Mouse (Mus musculus): Measurements from ENCODE around the gene Xrcc6. TPM values are rescaled to one million over a fixed set of nuclear protein-coding genes. Genes with fewer than 3 reads are reported as not detected.

Xrcc6 gene
- polyA plus RNA-seq, 1 experiment from 2014 or later: 76.1 TPM

- WGBS: 87% methylated on average over 26 of the region's 26 CpGs
- no peaks in the 10 kb centered on the region for H3K36me3 ChIP-seq
- no peak overlapping the region for H3K9ac ChIP-seq
- peaks cover 40% of the 10 kb centered on the region for H3K27me3 ChIP-seq (replicated peaks)
- no peak overlapping the region for H3K27ac ChIP-seq
- no peak overlapping the region for H3K4me2 ChIP-seq (replicated peaks)
- H3K4me3 ChIP-seq (replicated peaks): no peak overlapping the region
- ATAC-seq: no peak
- peaks cover 5% of the 10 kb centered on the region; the same call in 1 of the 2 replicates for H3K4me1 ChIP-seq (replicated peaks)
- H3K9me3 ChIP-seq: no peaks in the 10 kb centered on the region
These were observed 84.3 kb downstream of the Xrcc6 start for GRCm38 (mm10) chr15:82071816-82072469.

- H3K9ac ChIP-seq: no peak overlapping the region
- H3K27ac ChIP-seq: no peak overlapping the region
- no peaks in the 10 kb centered on the region for H3K9me3 ChIP-seq
- no peak for ATAC-seq
- peaks cover 37% of the 10 kb centered on the region for H3K27me3 ChIP-seq (replicated peaks)
- no peak overlapping the region for H3K4me3 ChIP-seq (replicated peaks)
- no peak overlapping the region for H3K4me2 ChIP-seq (replicated peaks)
- H3K36me3 ChIP-seq: no peaks in the 10 kb centered on the region
- WGBS: 81% methylated on average over 7 of the region's 7 CpGs
- peaks cover 5% of the 10 kb centered on the region; the same call in 1 of the 2 replicates for H3K4me1 ChIP-seq (replicated peaks)
These were observed 85.9 kb downstream of the Xrcc6 start for GRCm38 (mm10) chr15:82073490-82073889.

GRCm38 (mm10) chr15:82079883-82080282, 92.2 kb downstream of the Xrcc6 start:
- H3K27me3 ChIP-seq (replicated peaks): 0 out of 2 replicates have a peak, but pooled peaks cover 9% of the 10 kb centered on the region
- no peak overlapping the region for H3K4me3 ChIP-seq (replicated peaks)
- no peaks in the 10 kb centered on the region for H3K9me3 ChIP-seq
- no peak for ATAC-seq
- H3K4me2 ChIP-seq (replicated peaks): no peak overlapping the region
- no peaks in the 10 kb centered on the region for H3K4me1 ChIP-seq (replicated peaks)
- H3K36me3 ChIP-seq: no peaks in the 10 kb centered on the region
- H3K9ac ChIP-seq: no peak overlapping the region
- WGBS: 53% methylated on average over 10 of the region's 10 CpGs
- no peak overlapping the region for H3K27ac ChIP-seq

GRCm38 (mm10) chr15:82081161-82081560, 93.5 kb downstream of the Xrcc6 start:
- 39% methylated on average over 7 of the region's 7 CpGs for WGBS

DNA sequence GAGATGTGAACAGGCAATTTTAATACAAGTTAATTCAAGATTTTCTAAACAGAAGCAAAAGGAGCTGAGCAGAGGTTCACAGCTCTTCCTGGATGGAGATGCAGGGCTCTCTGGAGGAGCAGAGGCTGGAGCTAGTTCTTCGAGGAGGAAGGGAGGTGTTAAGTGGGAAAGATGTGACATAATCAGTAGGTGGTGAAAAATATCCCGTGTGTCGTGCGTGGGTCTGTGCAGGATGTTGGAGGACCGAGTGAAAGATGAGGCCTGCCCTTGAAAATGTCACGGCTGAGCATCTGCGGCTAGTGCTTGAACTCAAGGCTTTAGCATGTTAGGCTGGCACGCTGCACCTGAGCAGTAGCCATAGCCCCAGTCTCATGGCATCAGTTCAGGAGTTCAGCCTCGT, 98.0 kb downstream of the Xrcc6 start:
- Histone ChIP-seq H3K9ac (no peak overlapping the region), H3K36me3 (no peaks in the 10 kb centered on the region), H3K9me3 (no peaks in the 10 kb centered on the region), H3K27me3 (replicated peaks) (peaks cover 23% of the 10 kb centered on the region), H3K27ac (no peak overlapping the region), H3K4me2 (replicated peaks) (no peak overlapping the region), H3K4me3 (replicated peaks) (no peak overlapping the region), H3K4me1 (replicated peaks) (no peaks in the 10 kb centered on the region)
- ATAC-seq: no peak
- WGBS: 80% methylated on average over 9 of the region's 9 CpGs

More at GRCm38 (mm10) chr15:82081161-82081560, 93.5 kb downstream of the Xrcc6 start:
- Histone ChIP-seq H3K36me3 (no peaks in the 10 kb centered on the region), H3K9me3 (no peaks in the 10 kb centered on the region), H3K9ac (no peak overlapping the region), H3K4me3 (replicated peaks) (no peak overlapping the region), H3K27ac (no peak overlapping the region), H3K4me1 (replicated peaks) (no peaks in the 10 kb centered on the region), H3K27me3 (replicated peaks) (peaks cover 13% of the 10 kb centered on the region; the same call in 1 of the 2 replicates), H3K4me2 (replicated peaks) (no peak overlapping the region)
- ATAC-seq: no peak

- Histone ChIP-seq H3K27ac (no peak overlapping the region), H3K36me3 (no peaks in the 10 kb centered on the region), H3K9ac (no peak overlapping the region), H3K9me3 (no peaks in the 10 kb centered on the region), H3K27me3 (replicated peaks) (peaks cover 22% of the 10 kb centered on the region), H3K4me2 (replicated peaks) (no peak overlapping the region), H3K4me1 (replicated peaks) (no peaks in the 10 kb centered on the region), H3K4me3 (replicated peaks) (no peak overlapping the region)
- 76% methylated on average over 12 of the region's 12 CpGs for WGBS
- no peak for ATAC-seq
These were observed 98.5 kb downstream of the Xrcc6 start for GRCm38 (mm10) chr15:82086131-82086530.

DNA sequence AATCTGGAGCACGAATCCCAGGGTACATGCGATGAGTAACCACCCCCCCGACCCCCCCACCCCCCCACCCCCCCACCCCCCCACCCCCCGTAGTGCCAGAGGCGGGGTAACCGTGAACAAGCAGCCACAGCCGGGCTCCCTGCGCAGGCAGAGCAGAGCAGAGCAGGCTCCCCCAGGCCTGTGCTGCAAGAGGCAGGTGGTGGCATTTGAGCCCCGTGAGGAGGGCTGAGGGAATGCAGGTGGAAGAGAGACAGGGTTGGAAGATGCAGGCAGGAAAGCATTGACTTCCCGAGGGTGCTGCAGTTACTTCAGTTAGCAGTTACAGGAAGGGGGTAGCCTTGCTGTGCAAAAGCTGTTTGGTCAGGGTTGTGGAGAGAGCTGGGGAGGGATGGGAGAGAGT, 99.6 kb downstream of the Xrcc6 start:
- WGBS: 13% methylated on average over 10 of the region's 10 CpGs
- no peak overlapping the region for H3K4me3 ChIP-seq (replicated peaks)
- peaks cover 19% of the 10 kb centered on the region for H3K27me3 ChIP-seq (replicated peaks)
- no peak overlapping the region for H3K27ac ChIP-seq
- no peak overlapping the region for H3K4me2 ChIP-seq (replicated peaks)
- H3K9ac ChIP-seq: no peak overlapping the region
- H3K9me3 ChIP-seq: no peaks in the 10 kb centered on the region
- ATAC-seq: no peak
- H3K36me3 ChIP-seq: no peaks in the 10 kb centered on the region
- H3K4me1 ChIP-seq (replicated peaks): no peaks in the 10 kb centered on the region

Other genes with a start within 250 kb of the Xrcc6 start
- 16.8 and 17.2 TPM in 2 replicates for gene Zc3h7b, start 242.8 kb upstream of the Xrcc6 start, polyA plus RNA-seq (2015; fragmentation: Nextera tagmentation; extraction: Ambion mirVana)
- 95.0 and 102 TPM in 2 replicates for gene Rangap1, start 242.3 kb upstream of the Xrcc6 start, polyA plus RNA-seq (2015; fragmentation: Nextera tagmentation; extraction: Ambion mirVana)
- 15.9 and 17.7 TPM in 2 replicates for gene Tef, start 185.4 kb upstream of the Xrcc6 start, polyA plus RNA-seq (2015; fragmentation: Nextera tagmentation; extraction: Ambion mirVana)
- gene Tob2, start 129.0 kb upstream of the Xrcc6 start, polyA plus RNA-seq (2015; fragmentation: Nextera tagmentation; extraction: Ambion mirVana): 25.9 and 26.0 TPM in 2 replicates
- gene Phf5a, start 115.9 kb upstream of the Xrcc6 start, polyA plus RNA-seq (2015; fragmentation: Nextera tagmentation; extraction: Ambion mirVana): 120 and 152 TPM in 2 replicates
- gene Aco2, start 115.5 kb upstream of the Xrcc6 start, polyA plus RNA-seq (2015; fragmentation: Nextera tagmentation; extraction: Ambion mirVana): 227 and 239 TPM in 2 replicates
- 65.5 and 80.4 TPM in 2 replicates for gene Polr3h, start 61.6 kb upstream of the Xrcc6 start, polyA plus RNA-seq (2015; fragmentation: Nextera tagmentation; extraction: Ambion mirVana)
- 11.7 and 12.9 TPM in 2 replicates for gene Csdc2, start 51.1 kb upstream of the Xrcc6 start, polyA plus RNA-seq (2015; fragmentation: Nextera tagmentation; extraction: Ambion mirVana)
- gene Pmm1, start 26.9 kb upstream of the Xrcc6 start, polyA plus RNA-seq (2015; fragmentation: Nextera tagmentation; extraction: Ambion mirVana): 22.5 and 23.2 TPM in 2 replicates
- not detected in 2 replicates for gene 1700029P11Rik, start 7.3 kb upstream of the Xrcc6 start, polyA plus RNA-seq (2015; fragmentation: Nextera tagmentation; extraction: Ambion mirVana)
- 19.8 and 21.3 TPM in 2 replicates for gene Desi1, start 46.0 kb downstream of the Xrcc6 start, polyA plus RNA-seq (2015; fragmentation: Nextera tagmentation; extraction: Ambion mirVana)
- 256 and 273 TPM in 2 replicates for gene Snu13, start 59.8 kb downstream of the Xrcc6 start, polyA plus RNA-seq (2015; fragmentation: Nextera tagmentation; extraction: Ambion mirVana)
- not detected in 2 replicates for gene 4930407I10Rik, start 71.3 kb downstream of the Xrcc6 start, polyA plus RNA-seq (2015; fragmentation: Nextera tagmentation; extraction: Ambion mirVana)
- not detected in 2 replicates for gene Mei1, start 82.2 kb downstream of the Xrcc6 start, polyA plus RNA-seq (2015; fragmentation: Nextera tagmentation; extraction: Ambion mirVana)
- 12.0 and 12.6 TPM in 2 replicates for gene Ccdc134, start 140.1 kb downstream of the Xrcc6 start, polyA plus RNA-seq (2015; fragmentation: Nextera tagmentation; extraction: Ambion mirVana)
- 163 and 172 TPM in 2 replicates for gene Srebf2, start 159.3 kb downstream of the Xrcc6 start, polyA plus RNA-seq (2015; fragmentation: Nextera tagmentation; extraction: Ambion mirVana)
- gene Shisa8, start 225.0 kb downstream of the Xrcc6 start, polyA plus RNA-seq (2015; fragmentation: Nextera tagmentation; extraction: Ambion mirVana): 0.10 and 0.15 TPM in 2 replicates
- 0.25 TPM in 1 of 2 replicates, not detected in the other for gene Tnfrsf13c, start 236.5 kb downstream of the Xrcc6 start, polyA plus RNA-seq (2015; fragmentation: Nextera tagmentation; extraction: Ambion mirVana)